Mouse (Mus musculus) limb, embryonic 14.5 days (tissue): ENCODE measurements around the gene Prl. TPM values are rescaled to one million over a fixed set of nuclear protein-coding genes. Genes with fewer than 3 reads are reported as not detected.

ENCODE experiments used
- ATAC-seq: fragments of 200-750 bp; cut with Nextera tagmentation; 2 replicates; pipeline ENCODE4 v1.8.0; 2017; ENCODE audit warnings: low read depth, moderate number of reproducible peaks, moderate TSS enrichment; ENCODE audit not compliant: low FRiP score
- DNase-seq: peaks from one replicate; pipeline ENCODE4 v3.0.0-alpha.2; 2015; ENCODE audit warnings: low spot score
- H3K27ac ChIP-seq: fragments of 300-500 bp; sonication (generic); replicated peaks from 2 replicates; pipeline ENCODE4 v1.5.1; 2014; ENCODE audit warnings: low read depth, mild to moderate bottlenecking, low read length, moderate library complexity, mixed read lengths
- H3K27me3 ChIP-seq: fragments of 300-500 bp; sonication (generic); 2 replicates; pipeline ENCODE4 v1.6.1; 2014; ENCODE audit warnings: low read length, mixed read lengths; ENCODE audit not compliant: control insufficient read depth, insufficient read depth
- H3K36me3 ChIP-seq: fragments of 300-500 bp; sonication (generic); 2 replicates; pipeline ENCODE4 v1.6.1; 2014; ENCODE audit warnings: mild to moderate bottlenecking, low read length, moderate library complexity, mixed read lengths; ENCODE audit not compliant: control insufficient read depth, insufficient read depth
- H3K4me1 ChIP-seq: fragments of 300-500 bp; sonication (generic); 2 replicates; pipeline ENCODE4 v1.6.1; 2014; ENCODE audit warnings: antibody characterized with exemption, low read length, mixed read lengths; ENCODE audit not compliant: control insufficient read depth, insufficient read depth
- H3K4me2 ChIP-seq: fragments of 300-500 bp; sonication (generic); replicated peaks from 2 replicates; pipeline ENCODE4 v1.6.1; 2014; ENCODE audit warnings: low read depth, mild to moderate bottlenecking, low read length, moderate library complexity; ENCODE audit not compliant: severe bottlenecking
- H3K4me3 ChIP-seq: fragments of 300-500 bp; sonication (generic); replicated peaks from 2 replicates; pipeline ENCODE4 v1.5.1; 2014; ENCODE audit warnings: low read length
- H3K9ac ChIP-seq: fragments of 300-500 bp; sonication (generic); 2 replicates; pipeline ENCODE4 v1.6.1; 2014; ENCODE audit warnings: mild to moderate bottlenecking, low read depth, low read length, moderate library complexity; ENCODE audit not compliant: severe bottlenecking
- H3K9me3 ChIP-seq: fragments of 300-500 bp; sonication (generic); 2 replicates; pipeline ENCODE4 v1.6.1; 2016; ENCODE audit warnings: low read length; ENCODE audit not compliant: control insufficient read depth
- POLR2A ChIP-seq: fragments of 200-500 bp; IDR thresholded peaks from 2 replicates; pipeline ENCODE4 v1.8.0; 2012; ENCODE audit warnings: inconsistent platforms, mild to moderate bottlenecking, moderate library complexity, borderline replicate concordance; ENCODE audit not compliant: insufficient read depth, insufficient read length; ENCODE audit errors: extremely low read depth
- WGBS: fragments of 180-500 bp; shearing (Covaris S2); extraction: QIAGEN DNeasy Blood & Tissue Kit; methylation state at CpG from one replicate; pipeline ENCODE4 v1.1.7; 2014; 5-methylcytosine and 5-hydroxymethylcytosine counted together
- polyA plus RNA-seq, 2 experiments: library from polyadenylated mRNA; depleted of rRNA in 1 of 2; stranded (reverse) in 1 of 2; unstranded in 1 of 2; fragments of >200 nt; fragmentation: Nextera tagmentation in 1 of 2; extraction: Ambion mirVana in 1 of 2; gene quantifications; 2 replicates each; pipeline versions ENCODE4 v1.2.1 to v1.2.3; 2012 to 2014

Gene Prl
- polyA plus RNA-seq (2012; rRNA removed) (not detected in 2 replicates), polyA plus RNA-seq (2014; fragmentation: Nextera tagmentation; extraction: Ambion mirVana) (not detected in 2 replicates)

DNA sequence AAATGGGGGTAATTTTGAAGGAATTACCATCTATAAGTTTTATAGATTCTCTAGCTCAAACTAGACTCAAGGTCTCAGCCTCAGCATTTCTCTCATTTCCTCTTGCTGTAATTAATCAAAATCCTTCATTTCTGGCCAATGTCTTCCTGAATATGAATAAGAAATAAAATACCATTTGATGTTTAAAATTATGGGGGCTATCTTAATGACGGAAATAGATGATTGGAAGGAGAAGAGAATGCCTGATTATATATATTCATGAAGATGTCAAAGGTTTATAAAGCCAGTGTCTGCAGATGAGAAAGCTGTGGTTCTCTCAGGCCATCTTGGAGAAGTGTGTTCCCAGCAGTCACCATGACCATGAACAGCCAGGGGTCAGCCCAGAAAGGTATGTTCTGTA is at the start of gene Prl:
Gene Prl, plus strand, starts transcription at position 301 of the 400 bp plus-strand sequence.
- H3K4me3 ChIP-seq, result no peak within 1 kb of the TSS
- no peaks in the 10 kb centered on the region for H3K36me3 ChIP-seq
- no peaks in the 10 kb centered on the region for H3K27me3 ChIP-seq
- H3K27ac ChIP-seq, result no peak within 1 kb of the TSS
- DNase-seq (no peak), ATAC-seq (no peak)
- H3K9ac ChIP-seq, result no peak within 1 kb of the TSS
- no peaks in the 10 kb centered on the region for H3K4me1 ChIP-seq
- no peaks in the 10 kb centered on the region for H3K9me3 ChIP-seq
- TF ChIP-seq POLR2A, result no peak
- 86% methylated on average over 1 of the region's 1 CpGs for WGBS
- H3K4me2 ChIP-seq, result no peak within 1 kb of the TSS

DNA sequence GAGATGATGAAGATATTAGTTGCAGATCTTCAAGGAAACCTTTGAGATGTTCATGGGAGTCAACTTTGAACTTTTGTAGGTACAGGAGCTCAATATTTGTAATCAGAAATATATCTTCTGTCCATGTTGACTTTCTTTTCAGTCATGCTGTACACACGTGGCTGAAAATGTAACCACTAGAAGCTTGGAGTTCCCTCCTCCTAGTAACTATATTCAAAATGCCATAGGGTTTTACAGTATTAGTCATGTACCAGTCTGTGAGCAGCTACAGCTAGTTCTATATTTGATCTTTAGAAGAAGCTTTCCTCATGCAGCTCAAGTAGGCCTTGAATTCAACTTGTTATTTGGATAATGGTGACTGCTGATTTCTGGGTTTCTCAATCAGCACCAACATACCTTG is 30.8 kb upstream of the Prl start:
- no peak overlapping the region for H3K4me3 ChIP-seq
- ATAC-seq, result no peak
- H3K4me2 ChIP-seq, result no peak overlapping the region
- no peak for DNase-seq
- H3K36me3 ChIP-seq, result no peaks in the 10 kb centered on the region
- H3K9me3 ChIP-seq, result no peaks in the 10 kb centered on the region
- H3K27ac ChIP-seq, result no peak overlapping the region
- no peak for TF ChIP-seq POLR2A
- no peak overlapping the region for H3K9ac ChIP-seq
- H3K27me3 ChIP-seq, result no peaks in the 10 kb centered on the region
- 73% methylated on average over 1 of the region's 1 CpGs for WGBS
- peaks cover 3% of the 10 kb centered on the region for H3K4me1 ChIP-seq

GRCm38 (mm10) chr13:27027376-27027775 is 30.0 kb upstream of the Prl start:
- DNase-seq (peak; percentile 57), ATAC-seq (no peak)
- H3K4me3 ChIP-seq, result no peak overlapping the region
- no peaks in the 10 kb centered on the region for H3K27me3 ChIP-seq
- WGBS, result 62% methylated on average over 1 of the region's 1 CpGs
- no peak for TF ChIP-seq POLR2A
- H3K4me2 ChIP-seq, result no peak overlapping the region
- no peak overlapping the region for H3K9ac ChIP-seq
- H3K36me3 ChIP-seq, result no peaks in the 10 kb centered on the region
- no peak overlapping the region for H3K27ac ChIP-seq
- H3K4me1 ChIP-seq, result peaks cover 10% of the 10 kb centered on the region
- no peaks in the 10 kb centered on the region for H3K9me3 ChIP-seq

GRCm38 (mm10) chr13:27028501-27029240 is 28.7 kb upstream of the Prl start:
- H3K9ac ChIP-seq, result no peak overlapping the region
- H3K9me3 ChIP-seq, result no peaks in the 10 kb centered on the region
- H3K4me2 ChIP-seq, result no peak overlapping the region
- no peak overlapping the region for H3K4me3 ChIP-seq
- no peaks in the 10 kb centered on the region for H3K36me3 ChIP-seq
- no peak for DNase-seq
- H3K27ac ChIP-seq, result no peak overlapping the region
- WGBS, result 92% methylated on average over 2 of the region's 2 CpGs
- peaks cover 12% of the 10 kb centered on the region for H3K4me1 ChIP-seq
- ATAC-seq, result no peak
- no peaks in the 10 kb centered on the region for H3K27me3 ChIP-seq
- TF ChIP-seq POLR2A, result no peak

DNA sequence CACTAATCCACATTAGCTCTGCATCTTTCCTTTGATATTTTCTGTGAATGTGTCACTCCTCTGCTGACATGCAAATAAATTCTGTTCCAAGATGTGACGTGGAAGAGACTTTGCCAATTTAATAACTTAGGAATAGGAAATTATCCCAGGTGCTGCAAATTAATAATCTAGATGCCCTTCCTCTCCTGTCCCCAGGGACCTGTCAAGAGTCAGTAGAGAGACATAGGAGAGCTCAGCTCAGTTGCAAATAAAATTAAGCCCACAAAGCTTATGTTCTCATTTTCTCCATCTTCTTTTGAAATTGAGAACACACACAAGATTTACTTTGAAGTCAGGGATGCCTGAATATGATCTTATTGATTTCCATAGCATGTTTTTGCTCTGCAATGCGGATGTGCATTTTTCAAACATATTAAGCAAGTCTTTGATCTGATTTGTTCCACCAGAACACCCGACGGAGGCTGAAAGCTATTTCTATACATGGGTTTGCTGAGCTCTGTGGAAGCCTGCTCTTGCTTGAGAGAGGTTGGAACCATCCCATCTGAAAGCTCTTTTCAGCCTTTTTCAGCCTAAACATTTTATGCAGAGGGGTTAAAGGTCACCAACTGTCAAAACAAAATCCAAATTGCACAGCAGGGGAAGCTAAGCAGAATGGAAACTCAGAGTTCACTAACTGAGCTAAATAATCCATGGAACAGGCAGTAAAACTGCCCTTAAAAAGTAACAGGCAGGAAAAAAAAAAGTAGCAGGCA is 26.1 kb upstream of the Prl start:
- Histone ChIP-seq H3K27me3 (no peaks in the 10 kb centered on the region), H3K27ac (peak overlapping the region; percentile 58), H3K36me3 (no peaks in the 10 kb centered on the region), H3K9me3 (no peaks in the 10 kb centered on the region), H3K4me1 (peaks cover 12% of the 10 kb centered on the region), H3K9ac (no peak overlapping the region), H3K4me3 (no peak overlapping the region), H3K4me2 (no peak overlapping the region)
- DNase-seq (peak; percentile 57), ATAC-seq (no peak)
- TF ChIP-seq POLR2A, result no peak
- 11% methylated on average over 4 of the region's 4 CpGs for WGBS
